ENCODE assay signal across 24 mouse cellular contexts in the genomic region with DNA sequence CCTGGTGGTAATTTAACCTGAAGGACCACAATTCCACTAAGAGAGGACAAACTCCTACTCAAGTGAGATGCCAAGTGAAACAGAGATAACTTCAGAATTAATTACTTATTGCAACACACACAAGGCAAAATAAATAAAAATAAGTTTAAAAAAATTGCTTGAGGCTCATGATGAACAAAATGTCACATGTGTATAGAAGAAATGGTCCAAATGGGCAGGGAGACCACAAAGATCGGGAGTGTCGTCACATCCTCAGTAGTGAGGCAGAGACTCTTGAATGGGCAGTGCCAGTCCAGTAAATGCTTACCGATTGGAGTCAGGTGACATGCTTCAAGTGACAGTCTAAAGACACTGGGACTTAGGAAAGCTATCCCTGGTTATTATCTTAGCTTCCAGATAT. TPM values are rescaled to one million over a fixed set of nuclear protein-coding genes. Genes with fewer than 3 reads are reported as not detected.
"Had no signal": no experiment of that assay in that cellular context is flagged by ENCODE, and none has a peak within 500 bp of the region (broad histone marks: within the 10 kb centered on the region; RNA-seq: fewer than 3 reads in every experiment).

No protein-coding gene starts in this region.

- H3K27ac ChIP-seq: left cerebral cortex, adult 2 months; limb, embryonic 10.5 days; limb, embryonic 13.5 days; midbrain, embryonic 12.5 days; midbrain, embryonic 15.5 days; neural tube, embryonic 12.5 days; neural tube, embryonic 15.5 days had no signal

- H3K36me3 ChIP-seq: limb, embryonic 13.5 days; midbrain, embryonic 12.5 days; midbrain, embryonic 15.5 days; neural tube, embryonic 12.5 days; neural tube, embryonic 15.5 days had no signal

- H3K27me3 ChIP-seq: limb, embryonic 13.5 days; midbrain, embryonic 12.5 days; midbrain, embryonic 15.5 days; neural tube, embryonic 12.5 days; neural tube, embryonic 15.5 days had no signal

- H3K9ac ChIP-seq: limb, embryonic 13.5 days; midbrain, embryonic 12.5 days; midbrain, embryonic 15.5 days; neural tube, embryonic 12.5 days; neural tube, embryonic 15.5 days had no signal

- DNase-seq: kidney, adult 18-20 months; kidney, postnatal 10 days; kidney, postnatal 36 days; layer of hippocampus, postnatal 36 days; lung, adult 18-20 months; lung, postnatal 14 days; lung, postnatal 4 days; right cerebral cortex, adult 18-20 months; right cerebral cortex, postnatal 14 days; right cerebral cortex, postnatal 4 days; spleen, adult 18-20 months; thymus, adult 18-20 months; thymus, postnatal 36 days had no signal

- ATAC-seq: inflammation-experienced regulatory T-cells, adult 6 months; intestine, embryonic 16.5 days; midbrain, embryonic 15.5 days had no signal

- H3K9me3 ChIP-seq: limb, embryonic 10.5 days; limb, embryonic 13.5 days; midbrain, embryonic 12.5 days; midbrain, embryonic 15.5 days; neural tube, embryonic 12.5 days; neural tube, embryonic 15.5 days had no signal

- H3K4me1 ChIP-seq: neural tube, embryonic 12.5 days had no signal

- H3K4me3 ChIP-seq: left cerebral cortex, adult 2 months; limb, embryonic 10.5 days; limb, embryonic 13.5 days; midbrain, embryonic 12.5 days; midbrain, embryonic 15.5 days; neural tube, embryonic 12.5 days; neural tube, embryonic 15.5 days had no signal

- H3K4me2 ChIP-seq: limb, embryonic 13.5 days; midbrain, embryonic 12.5 days; midbrain, embryonic 15.5 days; neural tube, embryonic 12.5 days; neural tube, embryonic 15.5 days had no signal

RNA-seq across cellular contexts. Expression of gene Vil1, which starts 8.6 kb away (rescaled TPM):
- total RNA-seq: megakaryocyte progenitor cell, adult 5-6 weeks; megakaryocyte-erythroid progenitor cell, adult 5-6 weeks had no signal

RNA-seq across cellular contexts. Expression of gene Catip, which starts 38.6 kb away (rescaled TPM):
- total RNA-seq: megakaryocyte-erythroid progenitor cell, adult 5-6 weeks had no signal
- polyA plus RNA-seq: inflammation-experienced regulatory T-cells, adult 6 months had no signal
